Mouse (Mus musculus) limb, embryonic 14.5 days (tissue): ENCODE measurements at regions not wholly inside any gene's neighbourhood (a gene's known extent, or its start where the extent isn't known, plus 50 kb on each side); places are given as distances from the start of the nearest gene placed in this dataset.

Experiments used
- ATAC-seq: fragments of 200-750 bp; cut with Nextera tagmentation; 2 replicates; pipeline ENCODE4 v1.8.0; 2017; ENCODE audit warnings: low read depth, moderate number of reproducible peaks, moderate TSS enrichment; ENCODE audit not compliant: low FRiP score
- DNase-seq: peaks from one replicate; pipeline ENCODE4 v3.0.0-alpha.2; 2015; ENCODE audit warnings: low spot score
- H3K27ac ChIP-seq: fragments of 300-500 bp; sonication (generic); replicated peaks from 2 replicates; pipeline ENCODE4 v1.5.1; 2014; ENCODE audit warnings: low read depth, mild to moderate bottlenecking, low read length, moderate library complexity, mixed read lengths
- H3K27me3 ChIP-seq: fragments of 300-500 bp; sonication (generic); 2 replicates; pipeline ENCODE4 v1.6.1; 2014; ENCODE audit warnings: low read length, mixed read lengths; ENCODE audit not compliant: control insufficient read depth, insufficient read depth
- H3K36me3 ChIP-seq: fragments of 300-500 bp; sonication (generic); 2 replicates; pipeline ENCODE4 v1.6.1; 2014; ENCODE audit warnings: mild to moderate bottlenecking, low read length, moderate library complexity, mixed read lengths; ENCODE audit not compliant: control insufficient read depth, insufficient read depth
- H3K4me1 ChIP-seq: fragments of 300-500 bp; sonication (generic); 2 replicates; pipeline ENCODE4 v1.6.1; 2014; ENCODE audit warnings: antibody characterized with exemption, low read length, mixed read lengths; ENCODE audit not compliant: control insufficient read depth, insufficient read depth
- H3K4me2 ChIP-seq: fragments of 300-500 bp; sonication (generic); replicated peaks from 2 replicates; pipeline ENCODE4 v1.6.1; 2014; ENCODE audit warnings: low read depth, mild to moderate bottlenecking, low read length, moderate library complexity; ENCODE audit not compliant: severe bottlenecking
- H3K4me3 ChIP-seq: fragments of 300-500 bp; sonication (generic); replicated peaks from 2 replicates; pipeline ENCODE4 v1.5.1; 2014; ENCODE audit warnings: low read length
- H3K9ac ChIP-seq: fragments of 300-500 bp; sonication (generic); 2 replicates; pipeline ENCODE4 v1.6.1; 2014; ENCODE audit warnings: mild to moderate bottlenecking, low read depth, low read length, moderate library complexity; ENCODE audit not compliant: severe bottlenecking
- H3K9me3 ChIP-seq: fragments of 300-500 bp; sonication (generic); 2 replicates; pipeline ENCODE4 v1.6.1; 2016; ENCODE audit warnings: low read length; ENCODE audit not compliant: control insufficient read depth
- POLR2A ChIP-seq: fragments of 200-500 bp; IDR thresholded peaks from 2 replicates; pipeline ENCODE4 v1.8.0; 2012; ENCODE audit warnings: inconsistent platforms, mild to moderate bottlenecking, moderate library complexity, borderline replicate concordance; ENCODE audit not compliant: insufficient read depth, insufficient read length; ENCODE audit errors: extremely low read depth
- WGBS: fragments of 180-500 bp; shearing (Covaris S2); extraction: QIAGEN DNeasy Blood & Tissue Kit; methylation state at CpG from one replicate; pipeline ENCODE4 v1.1.7; 2014; 5-methylcytosine and 5-hydroxymethylcytosine counted together

DNA sequence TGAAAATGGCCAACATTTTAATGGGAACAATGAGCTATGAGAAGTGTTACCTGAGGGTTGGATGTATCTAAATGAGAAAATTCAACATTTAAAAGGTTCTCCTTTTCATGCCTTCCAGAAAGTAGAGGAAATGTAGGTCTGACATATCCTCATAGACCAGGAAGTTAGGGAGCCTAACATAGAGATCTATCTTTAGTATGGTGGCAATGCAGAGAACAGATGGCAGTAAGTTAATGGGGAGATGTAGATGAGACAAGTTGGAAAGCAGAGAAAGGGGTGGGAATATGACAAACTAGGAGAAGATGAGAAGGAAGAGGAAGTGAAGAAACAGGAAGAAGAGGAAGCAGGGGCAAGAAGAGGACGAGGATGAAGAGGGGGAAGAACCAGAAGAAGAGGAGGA, 507.9 kb upstream of the Nudt12 start:
- H3K36me3 ChIP-seq = no peaks in the 10 kb centered on the region
- no peak overlapping the region for H3K4me2 ChIP-seq
- no peak for DNase-seq
- H3K9me3 ChIP-seq = no peaks in the 10 kb centered on the region
- H3K4me1 ChIP-seq = no peaks in the 10 kb centered on the region
- no peak overlapping the region for H3K9ac ChIP-seq
- TF ChIP-seq POLR2A = no peak
- no peak for ATAC-seq
- H3K27ac ChIP-seq = no peak overlapping the region
- WGBS = 71% methylated on average over 1 of the region's 1 CpGs
- no peaks in the 10 kb centered on the region for H3K27me3 ChIP-seq
- H3K4me3 ChIP-seq = no peak overlapping the region

DNA sequence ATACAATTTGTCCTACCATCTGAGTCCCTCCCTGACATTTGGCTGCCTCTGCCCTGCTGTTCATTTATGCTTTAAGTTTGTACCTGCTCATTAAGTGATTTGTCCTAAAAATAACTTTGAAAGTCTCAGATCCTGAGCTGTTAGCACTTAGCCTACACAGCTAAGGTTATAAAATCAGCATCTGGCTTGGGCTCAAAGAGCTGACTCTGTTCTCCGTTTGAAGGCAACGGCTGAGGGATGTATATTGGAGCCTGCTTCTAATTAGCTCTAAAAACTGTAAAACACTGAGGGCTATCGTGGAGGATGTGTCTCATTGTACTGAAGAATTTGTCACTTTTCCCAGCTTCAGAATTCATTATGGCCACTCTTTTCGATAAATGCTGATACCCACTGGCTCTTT, 475.2 kb upstream of the Nudt12 start:
- Histone ChIP-seq H3K4me3 (no peak overlapping the region), H3K36me3 (no peaks in the 10 kb centered on the region), H3K4me1 (0 out of 2 replicates have a peak, but pooled peaks cover 8% of the 10 kb centered on the region), H3K9ac (no peak overlapping the region), H3K27ac (no peak overlapping the region), H3K27me3 (no peaks in the 10 kb centered on the region), H3K9me3 (no peaks in the 10 kb centered on the region), H3K4me2 (peak overlapping the region; percentile 13)
- TF ChIP-seq POLR2A = no peak
- DNase-seq (peak; percentile 43), ATAC-seq (no peak)
- WGBS = 6% methylated on average over 4 of the region's 4 CpGs
